Mouse (Mus musculus) embryonic facial prominence, embryonic 15.5 days (tissue): ENCODE measurements around the gene Mms22l. TPM values are rescaled to one million over a fixed set of nuclear protein-coding genes. Genes with fewer than 3 reads are reported as not detected.
"Not testable (repeated sequence)": the region's sequence is repeated elsewhere in the genome, so short reads cannot be mapped to it uniquely, and the experiment has no call there.

ENCODE experiments used
- ATAC-seq: fragments of 200-750 bp; cut with Nextera tagmentation; 2 replicates; pipeline ENCODE4 v1.8.0; 2017; ENCODE audit warnings: low read depth, moderate TSS enrichment; ENCODE audit not compliant: insufficient number of reproducible peaks, low FRiP score, low TSS enrichment
- H3K27ac ChIP-seq: fragments of 300-500 bp; sonication (generic); replicated peaks from 2 replicates; pipeline ENCODE4 v1.5.1; 2015; ENCODE audit warnings: mild to moderate bottlenecking, inconsistent platforms
- H3K27me3 ChIP-seq: fragments of 300-500 bp; sonication (generic); 2 replicates; pipeline ENCODE4 v1.6.1; 2015; ENCODE audit warnings: inconsistent platforms
- H3K36me3 ChIP-seq: fragments of 300-500 bp; sonication (generic); 2 replicates; pipeline ENCODE4 v1.6.1; 2015; ENCODE audit warnings: mild to moderate bottlenecking, inconsistent platforms
- H3K4me1 ChIP-seq: fragments of 300-500 bp; sonication (generic); 2 replicates; pipeline ENCODE4 v1.6.1; 2015; ENCODE audit warnings: inconsistent platforms
- H3K4me2 ChIP-seq: fragments of 300-500 bp; sonication (generic); replicated peaks from 2 replicates; pipeline ENCODE4 v1.6.1; 2015; ENCODE audit warnings: mild to moderate bottlenecking, inconsistent platforms
- H3K4me3 ChIP-seq: fragments of 300-500 bp; sonication (generic); replicated peaks from 2 replicates; pipeline ENCODE4 v1.5.1; 2015; ENCODE audit warnings: mild to moderate bottlenecking, inconsistent platforms
- H3K9ac ChIP-seq: fragments of 300-500 bp; sonication (generic); 2 replicates; pipeline ENCODE4 v1.6.1; 2015; ENCODE audit warnings: inconsistent platforms
- H3K9me3 ChIP-seq: fragments of 300-500 bp; sonication (generic); replicated peaks from 2 replicates; pipeline ENCODE4 v1.6.1; 2016; ENCODE audit warnings: inconsistent platforms
- WGBS: fragments of 180-500 bp; shearing (Covaris S2); methylation state at CpG from one replicate; pipeline ENCODE4 v1.1.7; 2015; 5-methylcytosine and 5-hydroxymethylcytosine counted together
- polyA plus RNA-seq: library from polyadenylated mRNA; unstranded; fragments of >200 nt; fragmentation: Nextera tagmentation; extraction: Ambion mirVana; gene quantifications from 2 replicates; pipeline ENCODE4 v1.2.1, GENCODE M21; 2015

Gene Mms22l
- polyA plus RNA-seq, result 20.0 and 25.1 TPM in 2 replicates

DNA sequence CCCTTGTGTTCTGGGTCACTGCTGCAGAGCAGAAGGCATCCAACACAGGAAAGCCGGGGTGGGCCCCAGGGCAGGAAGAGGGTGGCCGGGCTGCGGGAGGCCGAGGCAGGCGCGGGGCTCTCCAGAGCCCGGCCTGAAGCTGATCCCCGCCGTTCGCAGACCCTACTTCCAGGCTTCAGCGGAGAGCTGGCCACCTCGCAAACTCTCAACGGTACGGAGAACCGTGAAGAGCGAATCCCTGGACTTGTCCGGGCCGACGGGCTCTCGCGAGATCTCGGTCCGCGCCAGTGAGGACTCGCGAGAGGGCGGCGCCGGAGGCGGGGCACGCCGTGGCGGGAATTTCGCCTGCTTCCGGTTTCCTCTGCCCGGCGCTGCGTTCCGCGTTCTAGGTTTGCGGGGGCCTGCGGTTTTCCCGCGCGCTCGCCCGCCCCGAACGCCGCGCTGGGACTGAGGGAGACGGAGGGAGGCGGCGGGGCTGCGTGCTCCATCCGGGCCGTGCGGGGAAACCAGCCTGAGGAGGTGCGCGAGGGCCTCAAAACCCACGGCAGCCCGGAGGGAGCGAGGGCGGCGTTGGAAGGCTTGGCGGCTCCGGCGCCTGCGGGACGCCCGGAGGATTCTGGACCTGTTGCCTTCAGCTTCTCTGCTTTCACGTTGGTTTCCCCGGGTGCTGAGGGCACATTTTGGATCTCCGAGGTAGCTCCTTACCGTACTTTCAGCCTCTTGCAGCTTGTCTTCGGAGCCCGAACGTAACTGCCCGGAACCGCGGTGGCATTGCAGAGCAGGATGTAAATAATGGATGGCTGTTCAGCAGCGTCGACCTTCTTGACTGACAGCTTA lies at the start of gene Mms22l:
Mms22l (plus strand) TSS at position 336 of the 837 bp plus-strand sequence.
- Histone ChIP-seq H3K27me3 (no peaks in the 10 kb centered on the region), H3K36me3 (no peaks in the 10 kb centered on the region), H3K4me2 (peak within 1 kb of the TSS; percentile 74), H3K9ac (peak within 1 kb of the TSS; percentile 76), H3K27ac (peak within 1 kb of the TSS; percentile 96), H3K4me3 (peak within 1 kb of the TSS; percentile 88), H3K4me1 (0 out of 2 replicates have a peak, but pooled peaks cover 4% of the 10 kb centered on the region), H3K9me3 (no peaks in the 10 kb centered on the region)
- WGBS, result 1% methylated on average over 82 of the region's 83 CpGs
- ATAC-seq, result peak; percentile 97

GRCm38 (mm10) chr4:24484046-24484445 lies 12.2 kb upstream of the Mms22l start:
- H3K9me3 ChIP-seq, H3K36me3 ChIP-seq, H3K27me3 ChIP-seq, H3K4me1 ChIP-seq, H3K4me2 ChIP-seq, H3K9ac ChIP-seq, H3K27ac ChIP-seq, H3K4me3 ChIP-seq, ATAC-seq: not testable (repeated sequence)
- WGBS, result 87% methylated on average over 4 of the region's 4 CpGs

GRCm38 (mm10) chr4:24496953-24497319 lies 685 bp downstream of the Mms22l start:
- 0% methylated on average over 7 of the region's 7 CpGs for WGBS
- no peaks in the 10 kb centered on the region for H3K36me3 ChIP-seq
- no peak for ATAC-seq

GRCm38 (mm10) chr4:24509195-24509594 lies 12.9 kb downstream of the Mms22l start:
- no peak overlapping the region for H3K9ac ChIP-seq
- H3K9me3 ChIP-seq, result no peaks in the 10 kb centered on the region
- no peak overlapping the region for H3K4me2 ChIP-seq
- peaks cover 14% of the 10 kb centered on the region for H3K36me3 ChIP-seq
- no peak for ATAC-seq
- no peaks in the 10 kb centered on the region for H3K4me1 ChIP-seq
- H3K27me3 ChIP-seq, result no peaks in the 10 kb centered on the region
- no peak overlapping the region for H3K4me3 ChIP-seq
- no peak overlapping the region for H3K27ac ChIP-seq
- WGBS, result 91% methylated on average over 3 of the region's 3 CpGs

More at GRCm38 (mm10) chr4:24496953-24497319, 685 bp downstream of the Mms22l start:
- Histone ChIP-seq H3K4me2 (peak overlapping the region; percentile 74), H3K4me1 (0 out of 2 replicates have a peak, but pooled peaks cover 4% of the 10 kb centered on the region), H3K9ac (peak overlapping the region; percentile 69), H3K27me3 (no peaks in the 10 kb centered on the region), H3K9me3 (no peaks in the 10 kb centered on the region), H3K4me3 (peak overlapping the region; percentile 88), H3K27ac (peak overlapping the region; percentile 96)

GRCm38 (mm10) chr4:24536989-24537388 lies 40.7 kb downstream of the Mms22l start:
- Histone ChIP-seq H3K36me3 (no peaks in the 10 kb centered on the region; the same call in 1 of the 2 replicates), H3K27me3 (no peaks in the 10 kb centered on the region), H3K27ac (no peak overlapping the region), H3K9ac (no peak overlapping the region), H3K4me3 (no peak overlapping the region), H3K9me3 (no peaks in the 10 kb centered on the region), H3K4me1 (no peaks in the 10 kb centered on the region), H3K4me2 (no peak overlapping the region)
- ATAC-seq, result no peak
- 83% methylated on average over 4 of the region's 4 CpGs for WGBS

DNA sequence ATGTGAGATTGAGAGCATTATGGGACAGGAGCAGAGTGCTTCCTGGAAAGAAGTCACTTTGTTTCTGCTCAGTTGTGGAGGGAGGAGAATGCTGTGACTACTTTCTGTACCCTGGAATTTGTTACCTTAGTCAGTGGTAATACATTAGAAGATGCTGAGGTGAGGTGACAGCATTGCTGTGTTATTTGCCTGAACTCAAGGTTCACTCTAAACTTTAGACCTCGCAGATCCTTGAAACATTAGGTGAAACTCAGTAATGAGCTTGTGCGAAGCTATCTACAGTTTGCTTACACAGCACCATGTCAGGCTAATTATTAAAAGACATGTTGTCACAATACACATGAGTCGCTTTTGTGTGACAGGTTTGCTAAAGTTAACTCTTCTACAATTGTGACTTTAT lies 47.2 kb downstream of the Mms22l start:
- Histone ChIP-seq H3K4me2 (no peak overlapping the region), H3K36me3 (no peaks in the 10 kb centered on the region), H3K4me3 (no peak overlapping the region), H3K9me3 (no peaks in the 10 kb centered on the region), H3K9ac (no peak overlapping the region), H3K27ac (no peak overlapping the region), H3K27me3 (no peaks in the 10 kb centered on the region), H3K4me1 (no peaks in the 10 kb centered on the region)
- 74% methylated on average over 3 of the region's 3 CpGs for WGBS
- no peak for ATAC-seq

DNA sequence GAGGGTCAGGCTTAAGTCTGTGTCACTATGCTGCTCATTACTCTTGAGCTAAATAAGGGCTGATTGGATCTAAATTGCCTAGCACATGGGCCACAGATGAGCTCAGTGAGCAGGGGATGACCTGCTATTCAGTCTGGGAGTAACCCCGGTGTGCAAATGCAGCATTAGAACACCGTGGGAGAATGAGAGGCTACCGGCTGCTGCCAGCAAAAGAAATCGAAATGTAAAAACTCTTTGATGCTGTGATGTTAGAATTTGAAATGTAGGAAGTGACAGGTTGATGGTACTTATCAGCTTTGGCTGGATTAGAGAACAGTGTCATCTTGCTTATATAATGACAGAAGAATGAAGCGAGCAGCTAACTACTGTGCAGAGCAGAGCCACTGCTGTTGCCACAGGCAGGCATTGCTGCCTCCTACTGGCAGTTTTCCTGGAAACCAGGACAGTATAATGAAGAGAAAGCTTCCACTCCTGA lies 48.5 kb downstream of the Mms22l start:
- no peaks in the 10 kb centered on the region for H3K4me1 ChIP-seq
- H3K36me3 ChIP-seq, result no peaks in the 10 kb centered on the region
- no peak overlapping the region for H3K4me3 ChIP-seq
- H3K27me3 ChIP-seq, result no peaks in the 10 kb centered on the region
- ATAC-seq, result no peak
- no peaks in the 10 kb centered on the region for H3K9me3 ChIP-seq
- H3K9ac ChIP-seq, result no peak overlapping the region
- H3K27ac ChIP-seq, result no peak overlapping the region
- 51% methylated on average over 5 of the region's 5 CpGs for WGBS
- H3K4me2 ChIP-seq, result no peak overlapping the region

GRCm38 (mm10) chr4:24556116-24556820 lies 60.0 kb downstream of the Mms22l start:
- H3K9ac ChIP-seq, result no peak overlapping the region
- no peaks in the 10 kb centered on the region for H3K27me3 ChIP-seq
- no peaks in the 10 kb centered on the region for H3K4me1 ChIP-seq
- WGBS, result 25% methylated on average over 6 of the region's 6 CpGs
- H3K27ac ChIP-seq, result no peak overlapping the region; the same call in 1 of the 2 replicates
- H3K36me3 ChIP-seq, result no peaks in the 10 kb centered on the region
- H3K4me3 ChIP-seq, result no peak overlapping the region
- H3K4me2 ChIP-seq, result no peak overlapping the region
- ATAC-seq, result no peak
- no peaks in the 10 kb centered on the region for H3K9me3 ChIP-seq

DNA sequence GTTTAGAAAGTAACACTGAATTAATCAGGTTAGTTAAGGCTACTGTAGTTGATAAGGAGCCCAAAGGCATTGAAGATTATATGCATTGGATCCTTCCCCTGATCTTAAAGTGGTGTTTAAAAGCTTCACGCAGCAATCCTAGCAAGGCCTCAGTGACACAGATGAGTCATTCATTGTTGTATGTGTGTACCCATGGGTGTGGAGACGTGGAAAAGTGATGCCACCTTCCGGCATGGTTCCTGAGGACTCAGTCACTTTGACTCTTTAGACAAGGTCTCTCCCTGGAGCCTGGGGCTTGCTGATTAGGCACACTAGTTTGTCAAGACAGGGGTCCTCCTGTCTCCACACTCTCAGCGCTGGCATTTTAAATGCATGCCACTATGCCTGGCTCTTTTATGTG lies 60.9 kb downstream of the Mms22l start:
- no peak overlapping the region for H3K4me3 ChIP-seq
- H3K9ac ChIP-seq, result no peak overlapping the region
- no peaks in the 10 kb centered on the region for H3K9me3 ChIP-seq
- WGBS, result 74% methylated on average over 4 of the region's 4 CpGs
- ATAC-seq, result no peak
- H3K27me3 ChIP-seq, result no peaks in the 10 kb centered on the region
- H3K27ac ChIP-seq, result no peak overlapping the region
- H3K4me2 ChIP-seq, result no peak overlapping the region
- H3K4me1 ChIP-seq, result no peaks in the 10 kb centered on the region
- H3K36me3 ChIP-seq, result no peaks in the 10 kb centered on the region

GRCm38 (mm10) chr4:24568026-24568425 lies 71.8 kb downstream of the Mms22l start:
- H3K4me2 ChIP-seq, result no peak overlapping the region
- 60% methylated on average over 6 of the region's 6 CpGs for WGBS
- no peaks in the 10 kb centered on the region for H3K36me3 ChIP-seq
- H3K27ac ChIP-seq, result no peak overlapping the region
- no peaks in the 10 kb centered on the region for H3K4me1 ChIP-seq
- no peak overlapping the region for H3K9ac ChIP-seq
- H3K9me3 ChIP-seq, result no peaks in the 10 kb centered on the region
- ATAC-seq, result no peak
- no peaks in the 10 kb centered on the region for H3K27me3 ChIP-seq
- H3K4me3 ChIP-seq, result no peak overlapping the region

DNA sequence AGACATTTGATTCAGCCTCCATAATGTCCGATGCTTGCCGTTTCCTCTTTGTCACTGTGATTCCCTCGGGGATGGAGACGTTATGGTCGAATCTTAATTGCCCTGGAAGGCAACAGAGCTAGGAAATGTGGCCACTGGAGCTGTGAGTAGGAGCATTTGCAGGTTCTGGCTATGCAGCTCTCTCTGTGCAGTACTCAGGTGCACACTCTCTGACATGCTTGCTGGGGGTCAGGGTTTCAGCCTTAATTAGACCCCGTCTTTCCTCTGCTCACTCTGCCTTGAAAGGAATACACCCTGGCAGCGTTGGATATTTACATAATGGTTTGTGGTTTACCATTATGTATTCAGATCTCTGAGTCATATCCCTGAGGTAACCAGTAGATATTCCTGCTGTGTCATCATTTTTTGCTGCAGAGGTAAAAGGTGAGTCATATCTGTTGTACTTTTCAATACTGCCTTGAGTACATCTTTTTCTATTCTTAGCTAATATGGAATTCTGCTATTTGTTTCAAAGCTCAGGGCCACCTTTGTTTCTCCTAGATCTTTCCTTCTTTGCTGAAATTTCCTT lies 72.8 kb downstream of the Mms22l start:
- no peak for ATAC-seq
- H3K36me3 ChIP-seq, result no peaks in the 10 kb centered on the region
- no peak overlapping the region for H3K27ac ChIP-seq
- no peak overlapping the region for H3K4me2 ChIP-seq
- no peaks in the 10 kb centered on the region for H3K4me1 ChIP-seq
- WGBS, result 72% methylated on average over 7 of the region's 7 CpGs
- no peak overlapping the region for H3K9ac ChIP-seq
- H3K9me3 ChIP-seq, result no peaks in the 10 kb centered on the region
- H3K27me3 ChIP-seq, result no peaks in the 10 kb centered on the region
- H3K4me3 ChIP-seq, result no peak overlapping the region
